Mouse (Mus musculus) hematopoietic stem cell, adult 5-6 weeks (primary cell): ENCODE measurements at regions not wholly inside any gene's neighbourhood (a gene's known extent, or its start where the extent isn't known, plus 50 kb on each side); places are given as distances from the start of the nearest gene placed in this dataset.

ENCODE experiments used
- ATAC-seq, 2 experiments: fragments of 125-278 bp in 1 of 2; replicated peaks in 1 of 2; 2 replicates each; pipeline ENCODE4 v1.8.0; 2016 to 2017; ENCODE audit warnings: inconsistent platforms in 2 of 2, mild to moderate bottlenecking in 2 of 2, moderate number of reproducible peaks in 2 of 2, low read depth in 1 of 2, moderate TSS enrichment in 1 of 2; ENCODE audit not compliant: low FRiP score in 2 of 2, poor library complexity in 2 of 2, severe bottlenecking in 2 of 2, insufficient read depth in 1 of 2, low TSS enrichment in 1 of 2

- ATAC-seq: no peak
Measured at GRCm38 (mm10) chr13:53996867-53997266, 58.6 kb downstream of the Drd1 start.

GRCm38 (mm10) chr13:53992863-53993451 is 62.5 kb downstream of the Drd1 start:
- no peak for ATAC-seq

- no peak for ATAC-seq
Measured at GRCm38 (mm10) chr13:53979226-53979625, 76.3 kb downstream of the Drd1 start.

DNA sequence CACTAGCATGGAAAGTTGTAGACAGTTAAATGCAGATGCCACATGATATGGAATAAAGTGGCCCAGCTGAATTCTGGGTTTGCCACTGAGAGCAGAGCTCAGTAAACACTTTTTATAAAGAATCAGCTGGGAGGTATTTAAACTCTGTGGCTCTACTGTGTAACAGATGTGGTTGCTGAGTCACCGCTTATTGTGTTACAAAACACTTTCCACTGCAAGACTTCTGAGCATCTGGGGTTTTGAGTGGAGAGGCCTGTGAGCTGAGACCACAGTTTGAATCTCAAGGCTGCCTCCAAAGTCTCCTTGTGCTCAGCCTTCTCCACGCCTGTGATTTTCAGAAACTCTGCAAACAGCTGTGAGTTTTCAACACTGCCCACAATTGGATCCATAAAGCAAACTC is 86.1 kb downstream of the Drd1 start:
- ATAC-seq: no peak

DNA sequence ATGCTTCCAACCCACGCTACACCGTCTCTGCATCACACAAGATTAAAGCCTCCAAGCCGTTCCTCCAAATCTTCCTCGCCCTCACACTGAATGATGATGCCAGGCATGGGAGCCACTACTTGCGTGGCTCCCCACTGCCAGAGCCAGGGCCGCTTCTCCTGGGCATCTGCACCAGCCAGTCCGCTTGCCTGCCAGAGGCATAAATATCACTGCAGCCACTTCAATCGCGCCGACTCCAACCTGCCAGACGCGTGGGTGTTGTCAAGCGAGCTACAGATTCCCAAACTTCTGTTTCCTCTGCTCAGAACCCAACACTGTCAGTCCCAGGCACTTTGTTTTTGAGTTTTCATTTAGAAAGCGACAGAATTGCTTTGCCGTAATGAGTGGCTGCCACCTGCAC is 99.3 kb downstream of the Drd1 start:
- no peak for ATAC-seq

GRCm38 (mm10) chr13:53948056-53948455 is 107.4 kb downstream of the Drd1 start:
- no peak for ATAC-seq

DNA sequence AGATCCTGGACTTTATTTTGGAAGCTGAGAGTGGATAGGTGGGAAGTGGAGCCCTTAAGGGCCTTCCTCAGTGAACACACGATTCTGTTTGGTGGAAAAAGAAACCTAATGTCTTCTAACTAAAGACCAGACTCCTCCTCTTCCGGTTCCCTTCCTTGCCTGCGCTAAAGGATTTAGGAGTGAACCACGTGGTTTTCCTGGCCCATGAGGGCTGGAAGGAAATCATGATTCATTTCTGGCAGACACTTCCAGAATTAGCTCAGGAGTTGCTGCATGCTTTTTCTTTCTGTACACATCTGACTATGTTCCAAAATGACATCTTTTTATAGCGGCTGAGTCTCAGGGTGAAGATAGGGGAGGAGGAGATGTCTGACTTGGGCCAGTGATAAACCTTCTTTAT is 109.8 kb downstream of the Drd1 start:
- ATAC-seq: no peak

DNA sequence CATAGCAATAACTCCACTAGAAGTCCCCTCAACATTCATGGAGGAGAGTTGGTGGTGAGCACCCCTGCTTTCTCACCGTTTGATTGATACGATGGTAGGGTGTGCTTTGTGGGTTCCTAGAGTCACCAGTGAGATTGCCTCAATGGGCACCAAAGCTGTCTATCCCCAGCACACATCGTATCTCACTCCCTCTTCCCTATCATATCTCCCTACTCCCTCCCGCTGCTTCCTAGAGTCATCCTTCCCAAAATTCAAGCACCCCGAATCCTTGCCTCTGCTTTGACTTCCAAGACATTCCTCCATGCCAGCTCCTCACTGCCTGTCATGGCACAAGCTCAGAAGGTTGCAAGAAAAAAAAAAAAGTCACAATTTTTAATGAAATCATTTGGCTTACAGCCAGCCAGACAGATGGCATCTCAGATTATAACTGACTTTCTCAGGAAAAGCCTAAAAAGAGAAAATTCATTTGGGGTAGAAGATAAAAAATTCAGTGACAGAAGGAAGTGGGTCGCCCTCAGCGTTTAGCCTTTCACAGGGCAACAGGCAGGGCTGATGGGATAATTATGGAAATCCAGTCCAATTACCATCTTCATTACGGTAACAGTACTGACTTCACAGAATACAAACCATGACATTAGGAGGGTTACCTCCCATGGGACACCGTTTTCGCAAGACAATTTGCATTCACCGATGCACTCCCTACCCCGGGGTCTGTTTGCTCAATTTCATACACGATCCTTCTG is 114.3 kb downstream of the Drd1 start:
- ATAC-seq: no peak

DNA sequence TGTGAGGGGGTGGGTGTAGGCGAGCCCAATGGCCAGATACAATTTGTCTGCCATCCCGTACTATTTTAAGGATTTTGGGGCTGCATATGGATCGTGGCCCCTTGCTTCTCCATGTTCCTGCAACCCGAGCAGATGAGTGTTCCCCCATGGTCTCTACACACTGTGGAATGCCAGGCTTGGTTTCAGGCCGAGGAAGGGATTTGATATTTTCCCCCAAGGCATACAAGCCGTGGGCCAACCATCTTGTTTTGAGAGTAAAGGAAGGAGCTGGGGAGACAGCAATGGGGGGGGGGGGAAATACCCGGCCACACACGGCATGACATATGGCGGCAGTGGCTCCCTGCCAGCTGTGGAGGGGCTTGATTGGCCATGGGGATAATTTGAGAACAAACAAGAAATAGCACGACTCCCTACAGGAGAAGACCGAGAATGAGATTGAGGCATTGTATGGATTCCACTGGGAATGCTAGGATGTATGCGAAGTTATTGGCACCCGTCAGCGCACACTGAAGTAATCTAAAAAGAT is 120.3 kb downstream of the Drd1 start:
- ATAC-seq: no peak

DNA sequence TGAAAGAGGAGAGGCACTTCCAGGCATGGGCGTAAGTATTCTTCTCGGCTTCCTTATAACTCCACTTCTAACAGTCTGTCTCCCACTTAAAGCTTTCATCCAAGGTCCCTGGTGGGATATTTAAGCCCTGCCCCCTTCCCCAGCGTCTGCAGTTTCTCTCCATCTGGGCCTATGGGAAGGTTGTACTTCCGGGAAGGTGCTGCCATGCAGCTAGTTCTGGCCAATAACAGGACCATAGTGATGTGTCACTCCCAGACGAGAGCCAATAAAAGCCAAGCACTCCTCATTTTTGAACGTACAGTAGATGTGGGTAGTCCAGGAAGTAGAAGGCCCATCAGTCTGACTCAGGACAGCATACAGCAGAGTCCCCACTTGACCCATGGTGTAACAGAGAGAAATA is 121.0 kb downstream of the Drd1 start:
- no peak for ATAC-seq

- no peak for ATAC-seq
Measured at GRCm38 (mm10) chr13:53926128-53926527, 129.4 kb downstream of the Drd1 start.

GRCm38 (mm10) chr13:53924433-53924832 is 131.1 kb downstream of the Drd1 start:
- no peak for ATAC-seq

DNA sequence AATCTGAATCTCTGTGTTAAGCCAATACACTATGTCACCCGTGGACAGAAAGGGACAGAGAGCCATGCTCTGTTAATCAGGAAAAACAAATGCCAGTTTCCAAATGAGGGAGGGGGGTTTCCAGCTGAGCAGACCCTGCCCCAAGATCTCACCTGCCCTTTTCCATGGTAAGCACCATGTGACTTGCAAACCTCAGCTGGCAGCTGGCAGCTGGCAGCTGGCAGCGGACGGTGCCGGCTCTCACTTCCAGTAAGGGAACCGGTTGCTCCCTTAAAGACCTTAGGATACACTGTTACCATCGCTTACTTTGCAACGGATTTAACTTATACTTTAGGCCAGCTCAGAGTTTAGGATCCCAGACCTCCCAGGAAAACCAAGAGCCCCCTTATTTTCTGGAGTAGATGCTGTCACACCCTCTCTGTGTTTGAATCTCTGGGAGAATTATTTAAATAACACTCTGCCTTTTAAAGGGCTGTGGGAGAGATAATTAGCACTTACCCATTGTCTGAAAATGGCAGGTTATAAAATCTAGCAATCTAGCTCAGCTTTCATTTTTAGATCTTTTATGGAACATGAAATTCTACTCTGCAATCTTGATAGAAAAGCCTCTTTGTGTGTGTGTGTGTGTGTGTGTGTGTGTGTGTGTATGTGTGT is 131.7 kb downstream of the Drd1 start:
- ATAC-seq: no peak

DNA sequence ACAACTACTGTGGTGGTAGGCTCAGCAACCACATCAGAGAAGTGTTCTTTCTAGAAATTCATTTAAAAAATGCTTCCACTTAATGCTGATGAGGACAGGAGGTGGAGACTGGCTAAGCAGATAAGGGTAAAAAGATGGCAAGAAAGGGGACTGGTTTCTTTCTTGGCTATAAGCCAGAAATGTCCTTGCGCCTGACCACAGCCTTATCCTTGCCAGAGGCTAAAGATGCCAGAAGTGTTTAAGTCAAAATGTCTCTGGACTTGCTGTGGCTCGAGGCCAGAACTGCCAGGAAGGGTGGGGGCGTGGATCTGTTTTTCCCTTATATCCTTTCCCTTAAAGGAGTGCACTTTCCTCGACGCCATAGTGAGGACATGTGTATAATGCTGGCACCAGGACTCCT is 133.7 kb downstream of the Drd1 start:
- no peak for ATAC-seq

DNA sequence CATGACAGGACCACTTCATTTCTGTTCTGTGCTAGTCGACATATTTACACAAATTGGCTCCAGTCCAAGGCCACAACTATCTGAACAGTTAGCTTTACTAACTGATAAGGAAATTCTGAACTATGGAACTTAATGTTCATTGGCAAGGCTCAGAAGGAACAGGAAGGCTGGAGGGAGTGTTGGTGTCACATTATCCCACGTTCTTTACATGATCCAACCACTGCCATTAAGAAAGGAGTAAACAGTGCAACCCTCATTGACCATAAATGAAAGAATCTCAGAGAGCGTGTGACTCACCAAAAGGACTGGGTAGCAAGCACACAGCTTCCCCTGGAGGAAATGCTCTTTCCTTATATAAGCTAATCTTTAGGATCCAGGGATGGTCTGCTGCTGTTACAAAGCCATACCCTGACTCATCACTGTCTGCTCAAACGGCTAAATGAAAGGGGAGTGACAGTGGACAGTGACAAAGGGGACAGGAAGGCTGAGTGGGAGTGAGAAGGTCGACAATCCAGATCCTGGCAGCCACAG is 135.6 kb downstream of the Drd1 start:
- ATAC-seq: no peak

DNA sequence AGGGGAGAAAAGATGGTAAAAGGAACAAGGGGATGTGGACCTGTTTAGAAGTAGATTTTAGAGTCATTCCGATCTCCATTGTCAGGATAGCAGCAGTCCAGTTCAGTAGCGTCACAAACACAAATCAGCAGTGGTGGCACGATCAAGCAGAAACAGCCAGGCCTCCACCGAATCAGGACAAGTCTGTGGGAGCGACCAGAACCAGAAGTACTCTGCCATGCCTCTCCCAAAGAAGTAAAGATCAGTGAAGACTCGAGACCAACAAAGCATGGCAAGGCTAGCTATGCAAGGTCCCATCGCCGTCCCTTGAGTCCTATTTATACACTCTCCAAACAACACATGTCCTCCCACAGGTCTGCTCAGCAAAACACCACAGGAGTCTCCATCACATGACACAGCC is 140.0 kb downstream of the Drd1 start:
- ATAC-seq: no peak

DNA sequence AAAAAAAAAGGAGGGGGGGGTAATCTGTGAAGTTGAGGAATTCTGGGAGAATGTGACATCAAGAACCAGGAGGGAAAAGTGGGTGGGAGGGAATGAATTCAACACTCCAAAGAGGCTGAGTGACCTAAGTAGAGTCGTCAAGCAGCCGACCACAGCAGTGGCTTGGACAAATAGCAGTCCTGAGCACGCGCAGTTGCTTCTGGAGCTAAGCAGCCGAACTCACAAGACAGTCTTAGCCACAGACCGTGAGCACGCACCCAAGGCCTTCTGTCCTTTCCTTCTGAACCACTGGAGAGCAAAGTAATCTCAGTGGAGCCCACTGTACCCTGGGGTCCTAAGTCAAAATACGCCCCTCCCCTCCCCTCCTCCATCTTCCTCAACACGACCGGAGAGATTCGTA is 141.1 kb downstream of the Drd1 start:
- ATAC-seq: no peak

- ATAC-seq: no peak
Measured at GRCm38 (mm10) chr13:53913501-53913900, 142.0 kb downstream of the Drd1 start.
